ENCODE assay signal across 10 mouse cellular contexts in the genomic region with DNA sequence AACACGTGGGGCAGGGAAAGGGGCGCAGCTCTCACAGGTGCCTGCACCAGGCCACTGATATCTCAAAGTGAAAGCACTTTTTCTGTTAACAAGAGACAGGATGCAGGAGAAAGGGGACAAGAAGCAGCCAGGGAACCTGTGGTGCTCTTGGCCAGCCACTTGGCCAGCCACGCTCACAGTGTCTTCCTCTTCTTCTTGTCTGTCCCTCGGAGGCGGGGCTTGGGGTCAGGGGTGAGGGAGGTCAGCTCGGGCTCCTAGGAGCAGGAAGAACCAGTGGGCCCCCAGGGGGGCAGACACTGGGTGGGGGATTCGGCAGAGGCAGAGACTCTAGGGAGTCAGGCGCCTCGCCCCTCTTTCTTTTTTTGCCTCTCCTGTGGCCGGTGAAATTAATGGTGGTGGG. TPM values are rescaled to one million over a fixed set of nuclear protein-coding genes. Genes with fewer than 3 reads are reported as not detected.
DNase-seq lines count a peak whose midpoint lies in the region; ATAC-seq and TF ChIP-seq lines count a peak whose summit lies in the region.
"Had no signal": no experiment of that assay in that cellular context is flagged by ENCODE, and none has a peak within 500 bp of the region (broad histone marks: within the 10 kb centered on the region; RNA-seq: fewer than 3 reads in every experiment).

No protein-coding gene starts in this region.

- H3K27ac ChIP-seq in hindbrain, embryonic 10.5 days = peak overlapping the region; percentile 53; the same call in 1 of the 2 replicates
- no peak overlapping the region for H3K27ac ChIP-seq in hindbrain, embryonic 13.5 days
- no peak overlapping the region for H3K27ac ChIP-seq in spleen, adult 2 months (ENCODE audit: insufficient read depth, low read length)
- no peak overlapping the region for H3K27ac ChIP-seq in intestine, embryonic 16.5 days (ENCODE audit: low read length)
- H3K27ac ChIP-seq: forebrain, embryonic 15.5 days had no signal

- 35% methylated on average over 10 of the region's 10 CpGs for WGBS in hindbrain, embryonic 10.5 days
- 32% methylated on average over 9 of the region's 10 CpGs for WGBS in hindbrain, embryonic 13.5 days
- 13% methylated on average over 10 of the region's 10 CpGs for WGBS in spleen, adult 2 months
- WGBS in intestine, embryonic 16.5 days = 35% methylated on average over 10 of the region's 10 CpGs

- no peaks in the 10 kb centered on the region for H3K36me3 ChIP-seq in hindbrain, embryonic 10.5 days
- H3K36me3 ChIP-seq in hindbrain, embryonic 13.5 days = no peaks in the 10 kb centered on the region
- no peaks in the 10 kb centered on the region for H3K36me3 ChIP-seq in spleen, adult 2 months (ENCODE audit: control insufficient read depth, insufficient read depth, low read length)
- no peaks in the 10 kb centered on the region for H3K36me3 ChIP-seq in intestine, embryonic 16.5 days (ENCODE audit: control insufficient read depth, insufficient read depth, low read length)
- H3K36me3 ChIP-seq: forebrain, embryonic 15.5 days had no signal

- H3K4me3 ChIP-seq in hindbrain, embryonic 10.5 days = peak overlapping the region; percentile 32
- no peak overlapping the region for H3K4me3 ChIP-seq in hindbrain, embryonic 13.5 days
- peak overlapping the region; percentile 2; the same call in 1 of the 2 replicates for H3K4me3 ChIP-seq in spleen, adult 2 months (ENCODE audit: extremely low read depth, insufficient read depth, insufficient read length)
- H3K4me3 ChIP-seq in intestine, embryonic 16.5 days (ENCODE audit: low read length) = no peak overlapping the region
- H3K4me3 ChIP-seq: forebrain, embryonic 15.5 days had no signal

- no peaks in the 10 kb centered on the region for H3K9me3 ChIP-seq in hindbrain, embryonic 10.5 days
- H3K9me3 ChIP-seq in hindbrain, embryonic 13.5 days = no peaks in the 10 kb centered on the region
- H3K9me3 ChIP-seq in intestine, embryonic 16.5 days (ENCODE audit: control insufficient read depth, low read length) = no peaks in the 10 kb centered on the region
- H3K9me3 ChIP-seq: forebrain, embryonic 15.5 days had no signal

- H3K4me1 ChIP-seq in hindbrain, embryonic 10.5 days (replicated peaks) = peaks cover 8% of the 10 kb centered on the region
- no peaks in the 10 kb centered on the region; the same call in 1 of the 2 replicates for H3K4me1 ChIP-seq in hindbrain, embryonic 13.5 days (replicated peaks)
- H3K4me1 ChIP-seq in spleen, adult 2 months (ENCODE audit: control insufficient read depth, insufficient read depth, insufficient read length) = peaks cover 2% of the 10 kb centered on the region; the same call in 1 of the 2 replicates
- peaks cover 4% of the 10 kb centered on the region; the same call in 1 of the 2 replicates for H3K4me1 ChIP-seq in intestine, embryonic 16.5 days (ENCODE audit: control insufficient read depth, insufficient read depth, low read length)
- H3K4me1 ChIP-seq: forebrain, embryonic 15.5 days had no signal

- H3K9ac ChIP-seq in hindbrain, embryonic 13.5 days = no peak overlapping the region
- H3K9ac ChIP-seq in intestine, embryonic 16.5 days (ENCODE audit: low read depth, low read length) = peak overlapping the region; percentile 43; the same call in 1 of the 2 replicates
- H3K9ac ChIP-seq: forebrain, embryonic 15.5 days had no signal

- no peak for TF ChIP-seq CTCF in spleen, adult 2 months (IDR thresholded peaks at IDR 0.05; ENCODE audit: extremely low read depth, insufficient read depth, insufficient read length, insufficient replicate concordance)

- no peak for TF ChIP-seq POLR2A in spleen, adult 2 months (IDR thresholded peaks at IDR 0.05; ENCODE audit: low read depth, low read length)

- DNase-seq in hindbrain, embryonic 10.5 days (ENCODE audit: low spot score) = no peak
- DNase-seq in spleen, adult 2 months (ENCODE audit: low read depth in 1 of 2, low spot score in 2 of 2) = no peak
- no peak for DNase-seq in spleen, postnatal 10 days (ENCODE audit: low spot score in 2 of 2)
- DNase-seq in thymus, postnatal 14 days = peak; percentile 7
- DNase-seq in MN1 (ENCODE audit: low spot score) = no peak
- DNase-seq in right cerebral cortex, postnatal 10 days (ENCODE audit: low spot score in 2 of 2) = no peak
- DNase-seq: layer of hippocampus, postnatal 36 days had no signal

- no peaks in the 10 kb centered on the region for H3K27me3 ChIP-seq in hindbrain, embryonic 10.5 days (ENCODE audit: insufficient read depth, poor library complexity, severe bottlenecking)
- no peaks in the 10 kb centered on the region for H3K27me3 ChIP-seq in hindbrain, embryonic 13.5 days
- no peaks in the 10 kb centered on the region for H3K27me3 ChIP-seq in spleen, adult 2 months (ENCODE audit: control insufficient read depth, insufficient read depth, low read length)
- H3K27me3 ChIP-seq in intestine, embryonic 16.5 days (replicated peaks; ENCODE audit: control insufficient read depth, insufficient read depth, low read length) = no peaks in the 10 kb centered on the region
- H3K27me3 ChIP-seq: forebrain, embryonic 15.5 days had no signal

- ATAC-seq in hindbrain, embryonic 13.5 days (ENCODE audit: low FRiP score) = no peak
- no peak for ATAC-seq in intestine, embryonic 16.5 days
- ATAC-seq: forebrain, embryonic 15.5 days had no signal

- H3K4me2 ChIP-seq in hindbrain, embryonic 13.5 days = no peak overlapping the region
- H3K4me2 ChIP-seq in intestine, embryonic 16.5 days (ENCODE audit: low read depth, low read length) = peak overlapping the region; percentile 33
- H3K4me2 ChIP-seq: forebrain, embryonic 15.5 days had no signal

RNA-seq across cellular contexts. Expression of gene Ercc4, which starts 48.4 kb away (rescaled TPM):
- polyA plus RNA-seq in hindbrain, embryonic 10.5 days (2016; fragmentation: Nextera tagmentation; extraction: Ambion mirVana) = 12.8 and 12.9 TPM in 2 replicates
- 14.9 and 15.7 TPM in 2 replicates for polyA plus RNA-seq in hindbrain, embryonic 13.5 days (2015; fragmentation: Nextera tagmentation; extraction: Ambion mirVana)
- 11.1 and 13.8 TPM in 2 replicates for polyA plus RNA-seq in spleen, adult 2 months (2012; rRNA removed)
- 9.1 and 10.5 TPM in 2 replicates for polyA plus RNA-seq in intestine, embryonic 16.5 days (2015; fragmentation: Nextera tagmentation; extraction: Ambion mirVana)

Comparison
In these comparisons a context has a peak if more than half of its experiments do, and no peak if none do; other contexts are left out.
1. H3K4me3 ChIP-seq: peak in hindbrain, embryonic 10.5 days (single experiment) and spleen, adult 2 months (single experiment); none in hindbrain, embryonic 13.5 days (single experiment) and intestine, embryonic 16.5 days (single experiment).